Mouse (Mus musculus) hindbrain, embryonic 10.5 days (tissue): ENCODE data around the gene Sh3rf1. TPM values are rescaled to one million over a fixed set of nuclear protein-coding genes. Genes with fewer than 3 reads are reported as not detected.

ENCODE experiments used
- DNase-seq: peaks from one replicate; pipeline ENCODE4 v3.0.0-alpha.2; 2017; ENCODE audit warnings: low spot score
- H3K27ac ChIP-seq: fragments of 300-500 bp; sonication (generic); 2 replicates; pipeline ENCODE4 v1.5.1; 2016; ENCODE audit warnings: mild to moderate bottlenecking, moderate library complexity
- H3K27me3 ChIP-seq: fragments of 300-500 bp; sonication (generic); 2 replicates; pipeline ENCODE4 v1.6.1; 2016; ENCODE audit warnings: mild to moderate bottlenecking; ENCODE audit not compliant: poor library complexity, insufficient read depth, severe bottlenecking
- H3K36me3 ChIP-seq: fragments of 300-500 bp; sonication (generic); 2 replicates; pipeline ENCODE4 v1.6.1; 2016; ENCODE audit warnings: mild to moderate bottlenecking, moderate library complexity
- H3K4me1 ChIP-seq: fragments of 300-500 bp; sonication (generic); replicated peaks from 2 replicates; pipeline ENCODE4 v1.6.1; 2016; ENCODE audit warnings: mild to moderate bottlenecking
- H3K4me3 ChIP-seq: fragments of 300-500 bp; sonication (generic); 2 replicates; pipeline ENCODE4 v1.5.1; 2016; ENCODE audit warnings: mild to moderate bottlenecking, moderate library complexity
- H3K9me3 ChIP-seq: fragments of 300-500 bp; sonication (generic); 2 replicates; pipeline ENCODE4 v1.6.1; 2016; ENCODE audit warnings: mild to moderate bottlenecking, moderate library complexity
- WGBS: fragments of 180-500 bp; shearing (Covaris S2); methylation state at CpG from one replicate; pipeline ENCODE4 v1.1.7; 2016; 5-methylcytosine and 5-hydroxymethylcytosine counted together
- polyA plus RNA-seq: library from polyadenylated mRNA; unstranded; fragments of >200 nt; fragmentation: Nextera tagmentation; extraction: Ambion mirVana; gene quantifications from 2 replicates; pipeline ENCODE4 v1.2.1, GENCODE M21; 2016

The Sh3rf1 gene
- polyA plus RNA-seq, 1 experiment from 2014 or later: 20.3 TPM

DNA sequence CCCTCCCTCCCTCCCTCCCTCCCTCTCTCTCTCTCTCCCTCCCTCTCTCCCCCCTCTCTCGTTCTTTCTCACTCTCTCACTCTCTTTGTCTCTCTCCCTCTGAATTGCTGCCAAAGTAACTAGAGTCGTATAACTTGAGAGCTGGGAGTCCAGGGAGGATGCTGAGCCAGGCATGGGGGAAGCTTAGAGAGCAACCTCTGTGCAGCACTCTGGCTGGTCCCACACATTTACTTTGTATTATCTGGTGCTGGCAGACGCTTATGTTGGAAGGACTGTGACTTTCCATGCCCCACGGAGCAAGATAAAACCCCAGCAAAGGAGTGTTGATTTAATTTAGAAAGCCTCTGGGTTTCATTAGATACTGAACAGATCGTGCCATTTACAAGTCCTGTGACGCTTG is 196.5 kb downstream of the Sh3rf1 start:
- Histone ChIP-seq H3K9me3 (0 out of 2 replicates have a peak, but pooled peaks cover 2% of the 10 kb centered on the region), H3K4me3 (no peak overlapping the region), H3K36me3 (no peaks in the 10 kb centered on the region), H3K27ac (0 out of 2 replicates have a peak overlapping the region, but pooled peaks have one; percentile 17), H3K27me3 (no peaks in the 10 kb centered on the region), H3K4me1 (peaks cover 8% of the 10 kb centered on the region; the same call in 1 of the 2 replicates)
- WGBS: 56% methylated on average over 6 of the region's 6 CpGs
- DNase-seq: no peak

DNA sequence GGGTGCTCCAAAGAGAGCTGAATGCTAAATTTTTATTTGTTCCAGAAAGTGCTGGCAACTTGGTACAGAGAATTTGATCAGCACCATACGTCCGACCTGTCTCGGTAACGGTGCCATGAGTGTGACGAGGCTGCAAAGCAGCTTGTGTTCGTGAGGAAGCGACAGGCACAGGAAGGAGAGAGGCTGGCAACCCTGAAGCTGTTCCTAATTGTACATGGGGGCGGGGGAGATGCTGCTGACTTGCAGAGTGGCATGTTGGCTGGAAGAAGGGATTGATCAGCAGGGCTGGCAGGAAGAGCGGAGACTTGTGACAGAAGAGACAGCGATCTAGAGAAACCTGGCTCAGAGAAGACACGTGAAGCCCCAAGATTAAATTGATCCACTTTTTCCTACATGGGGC is 197.9 kb downstream of the Sh3rf1 start:
- Histone ChIP-seq H3K36me3 (no peaks in the 10 kb centered on the region), H3K4me3 (no peak overlapping the region), H3K4me1 (peaks cover 8% of the 10 kb centered on the region; the same call in 1 of the 2 replicates), H3K9me3 (0 out of 2 replicates have a peak, but pooled peaks cover 2% of the 10 kb centered on the region), H3K27me3 (no peaks in the 10 kb centered on the region), H3K27ac (no peak overlapping the region; the same call in 1 of the 2 replicates)
- 79% methylated on average over 11 of the region's 11 CpGs for WGBS
- no peak for DNase-seq

- H3K27me3 ChIP-seq: no peaks in the 10 kb centered on the region
- DNase-seq: no peak
These were observed 201.5 kb downstream of the Sh3rf1 start for GRCm38 (mm10) chr8:61425125-61425524.

GRCm38 (mm10) chr8:61426072-61426471 is 202.4 kb downstream of the Sh3rf1 start:
- H3K27me3 ChIP-seq: no peaks in the 10 kb centered on the region
- H3K9me3 ChIP-seq: 0 out of 2 replicates have a peak, but pooled peaks cover 2% of the 10 kb centered on the region
- no peak overlapping the region for H3K27ac ChIP-seq
- 94% methylated on average over 5 of the region's 5 CpGs for WGBS
- no peaks in the 10 kb centered on the region for H3K36me3 ChIP-seq
- 0 out of 2 replicates have a peak, but pooled peaks cover 3% of the 10 kb centered on the region for H3K4me1 ChIP-seq
- no peak for DNase-seq
- no peak overlapping the region for H3K4me3 ChIP-seq

More at GRCm38 (mm10) chr8:61425125-61425524, 201.5 kb downstream of the Sh3rf1 start:
- Histone ChIP-seq H3K9me3 (0 out of 2 replicates have a peak, but pooled peaks cover 2% of the 10 kb centered on the region), H3K4me3 (no peak overlapping the region), H3K4me1 (peaks cover 6% of the 10 kb centered on the region; the same call in 1 of the 2 replicates), H3K27ac (no peak overlapping the region), H3K36me3 (no peaks in the 10 kb centered on the region)

- WGBS: 73% methylated on average over 5 of the region's 5 CpGs
- Histone ChIP-seq H3K27me3 (no peaks in the 10 kb centered on the region), H3K27ac (no peak overlapping the region), H3K9me3 (0 out of 2 replicates have a peak, but pooled peaks cover 2% of the 10 kb centered on the region), H3K4me1 (0 out of 2 replicates have a peak, but pooled peaks cover 1% of the 10 kb centered on the region), H3K36me3 (no peaks in the 10 kb centered on the region), H3K4me3 (no peak overlapping the region)
- no peak for DNase-seq
These were observed 203.0 kb downstream of the Sh3rf1 start for GRCm38 (mm10) chr8:61426671-61427070.

GRCm38 (mm10) chr8:61427916-61428681 is 204.4 kb downstream of the Sh3rf1 start:
- H3K4me3 ChIP-seq: no peak overlapping the region
- no peak overlapping the region for H3K27ac ChIP-seq
- no peaks in the 10 kb centered on the region for H3K4me1 ChIP-seq
- WGBS: 82% methylated on average over 8 of the region's 8 CpGs
- no peaks in the 10 kb centered on the region for H3K9me3 ChIP-seq
- H3K36me3 ChIP-seq: no peaks in the 10 kb centered on the region
- DNase-seq: no peak
- no peaks in the 10 kb centered on the region for H3K27me3 ChIP-seq

- H3K36me3 ChIP-seq: no peaks in the 10 kb centered on the region
- DNase-seq: no peak
- no peak overlapping the region for H3K27ac ChIP-seq
- no peak overlapping the region for H3K4me3 ChIP-seq
- H3K27me3 ChIP-seq: no peaks in the 10 kb centered on the region
- 86% methylated on average over 4 of the region's 4 CpGs for WGBS
- H3K9me3 ChIP-seq: no peaks in the 10 kb centered on the region
- H3K4me1 ChIP-seq: no peaks in the 10 kb centered on the region
These were observed 205.3 kb downstream of the Sh3rf1 start for GRCm38 (mm10) chr8:61428821-61429482.

GRCm38 (mm10) chr8:61435481-61435880 is 211.8 kb downstream of the Sh3rf1 start:
- H3K4me3 ChIP-seq: no peak overlapping the region
- 91% methylated on average over 5 of the region's 5 CpGs for WGBS
- no peak overlapping the region for H3K27ac ChIP-seq
- no peak for DNase-seq
- H3K9me3 ChIP-seq: peaks cover 7% of the 10 kb centered on the region
- peaks cover 17% of the 10 kb centered on the region for H3K4me1 ChIP-seq
- H3K27me3 ChIP-seq: no peaks in the 10 kb centered on the region
- no peaks in the 10 kb centered on the region for H3K36me3 ChIP-seq

DNA sequence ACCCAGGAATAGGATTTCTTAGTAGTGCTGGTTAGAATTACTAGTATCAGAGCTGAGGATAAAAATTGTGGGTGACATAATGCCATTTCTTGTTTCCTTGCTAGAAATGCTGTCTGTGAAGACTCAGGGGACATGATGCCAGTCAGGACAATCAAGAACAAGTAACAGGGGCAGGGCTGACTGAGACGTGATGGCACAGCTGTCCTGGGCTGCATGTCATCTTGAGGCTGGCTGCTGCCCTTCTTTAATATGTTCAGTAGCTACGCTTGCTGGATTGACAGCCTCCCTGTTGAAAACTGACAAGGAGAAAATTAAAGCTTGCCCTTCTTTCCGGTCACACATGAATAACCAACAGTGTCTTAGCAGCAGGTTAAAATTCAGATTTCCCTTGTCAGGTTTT is 212.5 kb downstream of the Sh3rf1 start:
- H3K36me3 ChIP-seq: no peaks in the 10 kb centered on the region
- DNase-seq: no peak
- H3K27ac ChIP-seq: no peak overlapping the region
- no peaks in the 10 kb centered on the region for H3K27me3 ChIP-seq
- H3K9me3 ChIP-seq: peaks cover 8% of the 10 kb centered on the region
- no peak overlapping the region for H3K4me3 ChIP-seq
- H3K4me1 ChIP-seq: peaks cover 17% of the 10 kb centered on the region
- 47% methylated on average over 3 of the region's 3 CpGs for WGBS

- WGBS: 42% methylated on average over 9 of the region's 9 CpGs
- Histone ChIP-seq H3K4me1 (peaks cover 17% of the 10 kb centered on the region), H3K4me3 (no peak overlapping the region), H3K27me3 (no peaks in the 10 kb centered on the region), H3K27ac (peak overlapping the region; percentile 53; the same call in 1 of the 2 replicates), H3K36me3 (no peaks in the 10 kb centered on the region), H3K9me3 (peaks cover 8% of the 10 kb centered on the region)
- DNase-seq: no peak
These were observed 213.1 kb downstream of the Sh3rf1 start for GRCm38 (mm10) chr8:61436586-61437304.

DNA sequence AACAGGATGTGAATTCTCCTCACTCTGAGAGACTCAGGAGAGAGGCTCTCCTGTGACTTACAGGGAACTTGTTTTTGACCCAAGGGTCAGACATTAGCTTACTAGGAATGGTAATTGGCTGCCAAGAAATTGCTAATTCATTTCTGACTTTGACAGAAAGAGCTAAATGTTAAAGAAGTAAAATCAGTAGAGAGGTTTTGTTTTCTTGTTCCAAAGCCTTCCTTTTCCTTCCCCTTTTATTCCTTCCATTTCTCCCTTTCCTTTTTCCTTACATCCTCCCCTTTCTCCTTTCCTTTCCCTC is 213.6 kb downstream of the Sh3rf1 start:
- no peaks in the 10 kb centered on the region for H3K36me3 ChIP-seq
- no peak for DNase-seq
- H3K4me3 ChIP-seq: no peak overlapping the region
- peaks cover 8% of the 10 kb centered on the region for H3K9me3 ChIP-seq
- H3K27ac ChIP-seq: peak overlapping the region; percentile 53; the same call in 1 of the 2 replicates
- peaks cover 17% of the 10 kb centered on the region for H3K4me1 ChIP-seq
- H3K27me3 ChIP-seq: no peaks in the 10 kb centered on the region

DNA sequence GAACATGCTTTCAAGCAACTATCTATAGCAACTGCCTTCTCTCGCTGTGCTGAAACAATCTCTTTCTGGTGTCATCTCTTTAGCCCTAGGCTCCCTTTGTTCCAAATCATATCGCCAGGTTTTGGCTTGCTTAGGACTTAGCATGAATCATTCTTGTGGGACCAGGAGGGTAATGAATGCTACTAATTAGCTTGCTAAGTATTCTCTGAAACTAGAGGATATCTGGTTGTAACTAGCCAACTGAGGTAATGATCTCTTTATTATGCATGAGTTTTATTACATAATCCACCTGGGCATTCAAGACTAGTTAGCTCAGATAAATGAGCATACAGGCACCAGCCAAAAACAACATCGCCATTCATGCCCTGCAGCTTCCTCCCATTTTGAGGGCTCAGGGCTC is 219.3 kb downstream of the Sh3rf1 start:
- H3K27me3 ChIP-seq: no peaks in the 10 kb centered on the region
- no peak overlapping the region for H3K4me3 ChIP-seq
- H3K27ac ChIP-seq: no peak overlapping the region
- peaks cover 15% of the 10 kb centered on the region for H3K4me1 ChIP-seq
- H3K36me3 ChIP-seq: no peaks in the 10 kb centered on the region
- WGBS: 91% methylated on average over 3 of the region's 3 CpGs
- peaks cover 8% of the 10 kb centered on the region for H3K9me3 ChIP-seq
- DNase-seq: no peak

GRCm38 (mm10) chr8:61444358-61444757 is 220.7 kb downstream of the Sh3rf1 start:
- H3K36me3 ChIP-seq: no peaks in the 10 kb centered on the region
- peaks cover 5% of the 10 kb centered on the region for H3K9me3 ChIP-seq
- DNase-seq: no peak
- peaks cover 15% of the 10 kb centered on the region for H3K4me1 ChIP-seq
- H3K27ac ChIP-seq: no peak overlapping the region
- no peaks in the 10 kb centered on the region for H3K27me3 ChIP-seq
- WGBS: 51% methylated on average over 3 of the region's 3 CpGs
- H3K4me3 ChIP-seq: no peak overlapping the region
